In genomic region chr9:71496637-71497036, GRCm38 (mm10) we compare ENCODE assay signal across 19 mouse cellular contexts. TPM values are rescaled to one million over a fixed set of nuclear protein-coding genes. Genes with fewer than 3 reads are reported as not detected.
DNase-seq lines count a peak whose midpoint lies in the region; ATAC-seq and TF ChIP-seq lines count a peak whose summit lies in the region.
"Had no signal": no experiment of that assay in that cellular context is flagged by ENCODE, and none has a peak within 500 bp of the region (broad histone marks: within the 10 kb centered on the region; RNA-seq: fewer than 3 reads in every experiment).

No protein-coding gene starts in this region.

- intact Hi-C loops in gastrocnemius, postnatal 14 days (cut with DNase I; ENCODE audit: low total_unique reads), result no loop called here

- no peak overlapping the region for H3K9ac ChIP-seq in kidney, embryonic 14.5 days (ENCODE audit: low read depth, low read length)
- H3K9ac ChIP-seq in heart, embryonic 12.5 days, result no peak overlapping the region
- H3K9ac ChIP-seq: heart, embryonic 13.5 days had no signal

- no peaks in the 10 kb centered on the region for H3K27me3 ChIP-seq in kidney, embryonic 14.5 days (ENCODE audit: control insufficient read depth, insufficient read depth, low read length)
- H3K27me3 ChIP-seq in limb, embryonic 10.5 days (ENCODE audit: low read depth, poor library complexity, severe bottlenecking), result peaks cover 12% of the 10 kb centered on the region; the same call in 1 of the 2 replicates
- H3K27me3 ChIP-seq in heart, embryonic 12.5 days (replicated peaks), result no peaks in the 10 kb centered on the region
- H3K27me3 ChIP-seq: heart, embryonic 13.5 days had no signal

- 28% methylated on average over 2 of the region's 2 CpGs for WGBS in kidney, embryonic 14.5 days
- WGBS in limb, embryonic 10.5 days, result 55% methylated on average over 2 of the region's 2 CpGs
- 52% methylated on average over 2 of the region's 2 CpGs for WGBS in heart, embryonic 12.5 days
- WGBS in lung, adult 2 months, result 47% methylated on average over 2 of the region's 2 CpGs

- no peak for TF ChIP-seq POLR2A in lung, adult 2 months (IDR thresholded peaks at IDR 0.05; ENCODE audit: borderline replicate concordance, extremely low read depth, low read depth, low read length)

- peaks cover 27% of the 10 kb centered on the region for H3K4me1 ChIP-seq in kidney, embryonic 14.5 days (ENCODE audit: control insufficient read depth, insufficient read depth, low read length)
- peaks cover 60% of the 10 kb centered on the region for H3K4me1 ChIP-seq in limb, embryonic 10.5 days
- H3K4me1 ChIP-seq in heart, embryonic 12.5 days (replicated peaks), result peaks cover 11% of the 10 kb centered on the region; the same call in 1 of the 2 replicates
- no peaks in the 10 kb centered on the region for H3K4me1 ChIP-seq in lung, adult 2 months (ENCODE audit: control insufficient read depth, insufficient read depth, low read length)

- H3K4me2 ChIP-seq in kidney, embryonic 14.5 days (replicated peaks; ENCODE audit: low read depth, low read length), result no peak overlapping the region
- no peak overlapping the region for H3K4me2 ChIP-seq in heart, embryonic 12.5 days
- H3K4me2 ChIP-seq: heart, embryonic 13.5 days; midbrain, embryonic 11.5 days had no signal

- 0 out of 2 replicates have a peak, but pooled peaks have one; percentile 6 for ATAC-seq in erythroid progenitor cell, adult 5-6 weeks (replicated peaks; ENCODE audit: low FRiP score, poor library complexity, severe bottlenecking)
- no peak for ATAC-seq in kidney, embryonic 14.5 days (ENCODE audit: low FRiP score, low TSS enrichment)
- ATAC-seq in heart, embryonic 12.5 days (ENCODE audit: insufficient number of reproducible peaks, low FRiP score), result no peak
- ATAC-seq: inflammation-experienced regulatory T-cells, adult 6 months had no signal

- no peak overlapping the region for H3K4me3 ChIP-seq in kidney, embryonic 14.5 days (ENCODE audit: low read length)
- no peak overlapping the region for H3K4me3 ChIP-seq in limb, embryonic 10.5 days
- no peak overlapping the region for H3K4me3 ChIP-seq in heart, embryonic 12.5 days
- H3K4me3 ChIP-seq in lung, adult 2 months (replicated peaks; ENCODE audit: extremely low read depth, low read depth, low read length), result no peak overlapping the region
- H3K4me3 ChIP-seq: heart, embryonic 13.5 days had no signal

- no peaks in the 10 kb centered on the region for H3K36me3 ChIP-seq in kidney, embryonic 14.5 days (ENCODE audit: control insufficient read depth, insufficient read depth, low read length)
- H3K36me3 ChIP-seq in limb, embryonic 10.5 days, result no peaks in the 10 kb centered on the region
- H3K36me3 ChIP-seq in heart, embryonic 12.5 days, result no peaks in the 10 kb centered on the region

- no peak for TF ChIP-seq CTCF in lung, adult 2 months (IDR thresholded peaks at IDR 0.05; ENCODE audit: insufficient read depth, low read length)

- H3K27ac ChIP-seq in kidney, embryonic 14.5 days (ENCODE audit: low read depth, low read length), result 0 out of 2 replicates have a peak overlapping the region, but pooled peaks have one; percentile 26
- peak overlapping the region; percentile 70 for H3K27ac ChIP-seq in limb, embryonic 10.5 days
- H3K27ac ChIP-seq in heart, embryonic 12.5 days (ENCODE audit: poor library complexity, severe bottlenecking), result no peak overlapping the region
- H3K27ac ChIP-seq: heart, embryonic 13.5 days had no signal

- peak; percentile 23 for DNase-seq in 3T3-L1 (ENCODE audit: low read depth, low spot score)
- no peak for DNase-seq in limb, embryonic 10.5 days (ENCODE audit: low spot score)
- DNase-seq in gastrocnemius, postnatal 14 days, result no peak
- no peak for DNase-seq in layer of hippocampus, adult 8-10 months (ENCODE audit: low spot score in 2 of 2)
- DNase-seq in lung, adult 2 months, result no peak
- DNase-seq: adrenal gland, postnatal 10 days; cerebellum, adult 8-10 months; gastrocnemius, postnatal 36 days; heart, postnatal 4 days; layer of hippocampus, postnatal 36 days; lung, postnatal 36 days; right cerebral cortex, postnatal 25 days; thymus, adult 18-20 months had no signal

- H3K9me3 ChIP-seq in kidney, embryonic 14.5 days (ENCODE audit: control insufficient read depth, low read length), result no peaks in the 10 kb centered on the region
- no peaks in the 10 kb centered on the region for H3K9me3 ChIP-seq in limb, embryonic 10.5 days (replicated peaks)
- no peaks in the 10 kb centered on the region for H3K9me3 ChIP-seq in heart, embryonic 12.5 days (replicated peaks)
- H3K9me3 ChIP-seq: heart, embryonic 13.5 days had no signal

RNA-seq across cellular contexts. Expression of gene Polr2m, which starts 10.9 kb away (rescaled TPM):
- total RNA-seq in erythroid progenitor cell, adult 5-6 weeks (2015; ENCODE audit: low replicate concordance), result 28.1 and 33.9 TPM in 2 replicates
- 31.2 and 47.0 TPM in 2 replicates for total RNA-seq in erythroid progenitor cell, adult 5-6 weeks (2017; ENCODE audit: low replicate concordance)
- 277 and 453 TPM in 2 replicates for polyA plus RNA-seq in kidney, embryonic 14.5 days (2014; fragmentation: Nextera tagmentation; extraction: Ambion mirVana)
- 620 and 625 TPM in 2 replicates for polyA plus RNA-seq in limb, embryonic 10.5 days (2016; fragmentation: Nextera tagmentation; extraction: Ambion mirVana)
- total RNA-seq in gastrocnemius, postnatal 14 days (2021), result 100 to 1,000 TPM; 175 to 183 TPM
- 100 to 1,000 TPM; 163 to 180 (median 168) TPM for total RNA-seq in layer of hippocampus, adult 8-10 months (2022)
- 380 and 383 TPM in 2 replicates for polyA plus RNA-seq in heart, embryonic 12.5 days (2016; fragmentation: Nextera tagmentation; extraction: Ambion mirVana)
- 403 and 957 TPM in 2 replicates for polyA plus RNA-seq in lung, adult 2 months (2012; rRNA removed)
